Mouse (Mus musculus) B cell, adult 2 months (primary cell): ENCODE results near the gene Acd.

Experiments
- DNase-seq, 2 experiments: peaks; one replicate each; pipeline ENCODE4 v3.0.0; 2022

Acd gene

GRCm38 (mm10) chr8:105700966-105701824 lies at the start of gene Acd, which contains the start of gene Pard6a:
TSS of gene Acd (minus strand) at chr8:105701102.
TSS of gene Pard6a (plus strand) at chr8:105701148.
- DNase-seq = peak; percentile 97 to 98

DNA sequence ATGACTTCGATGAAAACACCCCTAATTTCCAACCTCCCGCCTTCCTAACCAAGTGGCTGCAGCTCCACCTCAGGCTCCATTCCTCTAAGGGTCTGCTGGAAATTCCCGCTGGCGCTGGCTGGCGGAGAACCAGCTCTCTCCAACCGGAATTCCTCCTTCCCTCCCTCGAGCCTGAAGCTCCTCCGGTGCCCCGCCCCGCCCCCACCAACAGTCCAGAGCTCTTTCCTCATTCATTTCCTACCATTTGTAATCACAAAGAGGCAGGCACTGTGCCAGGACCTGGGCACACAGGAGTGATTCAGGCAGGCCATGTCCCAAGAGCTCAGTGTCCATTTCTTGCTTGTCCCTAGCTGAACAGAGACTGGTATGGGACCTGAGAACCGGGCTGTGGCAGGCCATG lies 49.7 kb upstream of the Acd start:
- no peak for DNase-seq

- DNase-seq = no peak
Observed at GRCm38 (mm10) chr8:105743301-105743700, 42.4 kb upstream of the Acd start.

- DNase-seq = no peak
Observed at GRCm38 (mm10) chr8:105739216-105739615, 38.3 kb upstream of the Acd start.

DNA sequence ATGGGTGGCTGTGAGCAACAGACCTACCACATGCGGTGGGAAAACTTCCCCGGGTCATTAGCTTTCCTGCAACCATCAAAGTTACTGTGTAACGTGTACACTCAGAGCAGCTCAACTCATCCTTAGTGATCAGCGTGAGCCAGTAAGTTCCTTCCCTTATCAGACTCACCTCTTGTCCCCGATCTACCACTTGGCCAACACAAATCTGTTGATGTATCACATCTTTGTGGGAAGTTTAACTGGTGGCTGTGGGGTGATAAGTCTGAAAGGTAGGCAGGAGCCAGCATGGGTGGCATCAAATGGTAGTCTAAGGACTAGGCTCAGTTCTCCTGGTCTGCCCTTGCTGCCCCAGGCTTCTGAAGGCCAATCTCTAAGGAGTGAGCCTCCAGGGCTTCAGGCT lies 31.3 kb upstream of the Acd start:
- no peak for DNase-seq

DNA sequence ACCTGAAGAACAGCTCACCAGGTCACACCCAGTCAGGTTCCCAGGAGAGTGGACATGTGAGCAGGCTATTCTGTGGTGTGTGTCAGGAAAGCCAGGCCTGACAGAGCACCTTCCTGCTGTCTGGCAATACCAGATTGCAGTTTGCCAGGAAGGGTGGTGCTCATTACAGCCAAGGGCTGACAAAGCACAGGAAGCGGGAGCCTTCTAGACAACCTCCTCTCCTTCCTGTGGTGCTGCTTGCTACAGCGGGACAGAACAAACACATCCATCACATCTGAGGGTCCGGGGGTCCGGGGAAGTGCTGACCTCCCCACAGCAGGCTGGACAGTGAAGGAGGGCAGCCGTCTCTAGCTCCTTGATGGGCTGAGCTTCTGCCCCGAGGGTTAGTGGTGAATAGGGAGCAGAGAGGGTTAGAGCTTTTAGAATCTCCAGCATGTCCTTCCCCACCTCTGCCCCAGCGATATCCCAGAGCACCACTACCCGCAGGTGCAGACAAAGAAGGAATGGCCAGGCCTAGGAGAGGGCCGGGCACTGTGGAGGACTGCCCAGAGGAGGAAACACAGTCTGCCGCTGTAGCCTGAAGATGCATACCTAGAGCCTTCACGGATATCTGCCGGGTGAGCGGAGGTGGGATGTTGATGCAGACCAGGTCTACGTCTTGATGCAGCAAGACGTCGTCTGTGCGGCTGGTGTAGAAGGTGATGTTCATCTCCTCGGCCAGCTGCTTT lies 26.7 kb upstream of the Acd start:
- DNase-seq = no peak

DNA sequence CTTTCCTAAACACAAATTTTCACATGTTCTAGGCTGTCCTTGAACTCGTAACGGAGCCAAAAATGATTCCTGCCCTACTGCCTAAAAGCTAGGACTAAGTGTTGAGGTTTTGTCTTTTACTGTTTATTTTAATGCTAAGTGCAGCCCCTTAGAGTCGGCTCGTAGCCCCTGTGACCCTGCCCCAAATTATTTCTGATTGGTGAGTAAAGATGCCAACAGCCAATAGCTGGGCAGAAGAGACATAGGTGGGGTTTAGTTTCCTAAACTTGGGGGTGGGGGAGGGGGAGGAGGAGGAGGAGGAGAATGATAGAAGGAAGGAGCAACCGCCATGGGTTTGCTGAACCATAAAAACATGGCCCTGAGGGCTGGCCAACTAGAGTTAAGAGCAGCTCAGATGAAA lies 24.8 kb upstream of the Acd start:
- no peak for DNase-seq

DNA sequence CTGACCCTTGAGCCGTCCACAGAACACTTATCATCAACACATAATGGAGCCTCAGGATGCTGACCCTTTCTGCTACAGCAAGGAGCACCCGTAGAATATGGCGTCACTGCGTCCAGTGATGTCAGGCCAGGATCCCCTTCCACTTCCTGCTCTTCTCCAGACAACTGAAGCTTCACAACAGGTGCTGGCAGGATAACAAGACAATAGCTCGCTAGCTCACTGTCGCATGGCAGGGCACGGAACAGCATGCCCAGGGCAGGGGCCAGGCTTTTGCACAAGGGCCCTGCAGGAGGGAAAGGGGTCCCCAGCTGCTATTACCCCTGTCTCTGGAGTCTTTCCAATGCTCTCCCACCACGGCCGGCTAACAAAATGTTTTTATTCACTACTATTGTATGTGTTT lies 22.0 kb upstream of the Acd start:
- DNase-seq = no peak

GRCm38 (mm10) chr8:105719637-105720036 lies 18.7 kb upstream of the Acd start:
- DNase-seq = no peak

DNA sequence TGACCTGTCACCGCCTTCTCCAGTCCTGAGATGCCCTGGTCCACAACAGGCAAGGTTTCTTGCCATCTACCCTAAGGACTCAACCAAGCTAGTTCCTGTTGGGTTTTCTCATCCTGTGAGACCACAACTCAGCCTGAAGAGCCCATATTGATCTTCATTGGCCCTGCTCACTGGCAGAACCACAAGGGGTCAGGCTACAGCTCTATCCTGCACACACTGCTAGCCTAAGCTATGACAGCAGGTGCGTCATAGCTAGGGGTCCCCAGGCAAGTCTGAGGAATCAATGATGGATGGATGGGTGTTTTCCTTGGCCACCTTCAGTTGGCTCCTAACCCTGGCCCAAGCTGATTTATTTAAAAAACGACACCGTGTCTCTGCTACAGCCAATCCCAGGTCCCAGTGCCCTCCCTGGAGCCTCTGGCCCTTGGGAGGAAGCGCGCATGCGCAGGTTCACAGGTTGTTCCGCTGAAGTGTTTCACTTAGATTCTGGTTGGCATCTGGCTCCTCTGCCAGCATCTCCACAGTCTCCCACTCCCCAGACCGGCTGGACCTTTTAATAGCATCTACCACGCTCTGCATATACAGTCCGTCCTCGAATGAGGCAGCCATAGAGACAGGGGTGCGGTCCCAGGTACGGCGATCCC lies 15.5 kb upstream of the Acd start:
- no peak for DNase-seq

DNA sequence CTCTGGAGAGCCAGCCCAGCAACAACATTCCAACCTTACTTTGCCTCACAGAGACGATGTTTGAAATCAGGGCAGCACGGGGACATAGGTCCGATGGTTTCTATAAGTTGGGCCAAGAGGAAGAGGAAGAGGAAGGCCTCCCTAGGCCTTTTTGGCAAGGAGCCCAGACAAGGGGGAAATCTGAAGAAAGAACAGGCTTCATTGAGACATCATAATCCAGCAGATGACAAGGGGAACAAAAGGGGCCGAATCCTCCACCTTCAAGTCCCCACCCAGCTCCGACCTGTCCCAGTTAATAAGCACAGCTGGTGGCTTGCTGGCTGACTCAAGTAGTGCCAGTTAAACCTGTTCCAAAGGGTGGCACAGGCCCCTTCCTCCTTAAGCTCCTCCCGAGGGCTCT lies 14.1 kb upstream of the Acd start:
- no peak for DNase-seq

DNA sequence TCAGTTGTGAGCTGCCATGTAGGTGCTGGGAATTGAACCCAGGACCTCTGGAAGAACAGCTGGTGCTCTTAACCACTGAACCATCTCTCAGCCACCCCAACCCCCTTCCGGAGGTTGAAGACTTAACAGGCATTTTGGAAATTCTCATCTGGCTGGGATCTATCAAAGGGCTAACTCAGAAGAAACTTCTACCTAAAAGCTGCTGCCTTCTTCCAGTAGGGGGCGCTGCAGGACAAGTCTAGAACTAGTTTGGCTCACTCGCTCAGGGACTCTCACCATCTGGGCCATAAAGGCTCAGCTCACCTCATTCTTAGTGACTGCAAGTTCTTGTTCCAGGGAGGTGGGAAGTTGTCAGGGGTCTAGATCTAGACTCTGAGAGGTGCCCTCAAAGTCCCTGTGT lies 13.2 kb upstream of the Acd start:
- DNase-seq = peak; percentile 94 to 95

DNA sequence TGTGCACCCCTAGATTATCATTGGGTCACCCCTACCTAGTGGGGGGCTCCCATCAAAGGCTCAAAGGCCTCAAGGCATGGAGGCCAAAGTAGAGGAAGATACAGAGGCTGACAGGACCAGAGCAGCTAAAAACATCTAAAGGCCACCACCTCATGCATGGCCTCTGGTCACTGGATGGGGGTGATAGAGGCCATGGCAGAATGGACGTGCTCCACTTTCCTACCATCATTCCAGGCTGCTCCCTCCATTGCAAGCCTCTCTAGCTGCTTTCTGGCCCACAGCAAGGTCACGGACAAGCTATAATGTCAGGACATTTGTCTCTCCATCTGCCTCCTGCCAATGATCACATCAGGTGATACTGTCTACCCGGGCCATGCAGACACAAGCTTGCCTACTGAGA lies 11.4 kb upstream of the Acd start:
- DNase-seq = no peak

GRCm38 (mm10) chr8:105709317-105709716 lies 8.4 kb upstream of the Acd start:
- no peak for DNase-seq

DNA sequence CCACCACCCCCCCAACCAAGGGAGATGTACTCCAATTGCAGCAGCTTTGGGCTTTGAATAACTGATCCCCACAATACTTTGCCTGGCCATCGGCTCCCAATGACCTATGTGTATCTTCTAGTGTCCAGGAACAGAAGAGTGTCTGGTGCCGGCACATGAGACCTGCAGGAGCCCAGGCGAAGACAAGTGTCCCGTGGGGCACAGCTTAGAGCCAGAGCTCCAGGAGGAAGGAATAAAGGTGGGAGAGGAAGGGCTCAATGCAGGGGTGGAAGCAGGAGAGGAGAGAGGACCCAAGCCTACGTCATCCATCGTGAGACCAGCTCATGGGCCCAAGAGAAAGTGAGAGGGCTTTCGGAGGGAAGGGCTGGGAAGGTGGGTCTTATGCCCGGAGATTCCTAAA lies 7.8 kb upstream of the Acd start:
- no peak for DNase-seq

DNA sequence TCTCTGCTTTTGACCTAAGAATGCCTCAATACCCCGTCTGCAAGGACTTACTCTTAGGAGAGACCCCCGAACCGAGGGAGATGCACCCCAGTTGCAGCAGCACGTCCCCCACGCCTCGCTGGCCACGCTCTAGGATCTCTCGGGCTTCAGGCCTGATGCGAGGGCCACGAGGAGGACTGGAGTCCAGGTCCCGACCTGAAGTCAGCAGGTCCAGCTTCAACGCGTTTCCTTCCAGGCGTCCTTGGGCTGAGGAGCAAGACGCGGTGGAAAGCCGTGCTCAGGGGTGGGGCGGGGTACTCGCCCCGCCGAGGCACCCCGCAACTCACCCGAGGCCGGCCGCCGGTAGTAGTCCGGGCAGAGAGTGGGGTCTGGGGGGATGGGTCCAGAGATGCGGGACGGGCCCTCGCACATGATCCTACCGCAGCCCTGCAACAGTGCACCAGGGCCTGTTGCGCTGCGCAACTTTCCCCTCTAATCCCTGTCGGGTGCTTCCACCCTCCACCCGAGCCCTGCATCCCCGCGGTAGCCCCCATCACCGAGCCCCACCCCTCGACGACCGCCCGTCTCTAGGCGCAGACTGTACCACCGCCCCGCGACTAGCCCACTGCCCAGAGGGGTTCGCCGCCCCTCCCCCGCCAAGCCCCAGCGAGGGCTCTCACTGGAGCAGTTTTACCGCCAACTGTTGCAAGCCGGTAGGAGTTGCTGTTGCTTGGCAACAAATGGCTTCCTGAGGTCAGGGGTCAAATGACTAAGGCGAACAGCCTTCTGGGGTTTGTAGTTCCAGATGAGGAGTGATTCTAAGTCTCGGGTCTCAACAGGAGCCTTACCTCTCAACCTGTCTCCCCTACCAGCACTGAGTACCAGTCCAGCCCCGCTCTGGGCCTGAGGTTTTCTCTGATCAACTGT lies 6.8 kb upstream of the Acd start, which contains the start of the genes 4933405L10Rik and Enkd1:
Gene 4933405L10Rik, plus strand, starts transcription at position 158 of the 906 bp plus-strand sequence.
Gene Enkd1, minus strand, starts transcription at position 713 of the 906 bp plus-strand sequence.
- peak; percentile 84 to 87 for DNase-seq

GRCm38 (mm10) chr8:105706426-105706825 lies 5.5 kb upstream of the Acd start:
- no peak for DNase-seq

DNA sequence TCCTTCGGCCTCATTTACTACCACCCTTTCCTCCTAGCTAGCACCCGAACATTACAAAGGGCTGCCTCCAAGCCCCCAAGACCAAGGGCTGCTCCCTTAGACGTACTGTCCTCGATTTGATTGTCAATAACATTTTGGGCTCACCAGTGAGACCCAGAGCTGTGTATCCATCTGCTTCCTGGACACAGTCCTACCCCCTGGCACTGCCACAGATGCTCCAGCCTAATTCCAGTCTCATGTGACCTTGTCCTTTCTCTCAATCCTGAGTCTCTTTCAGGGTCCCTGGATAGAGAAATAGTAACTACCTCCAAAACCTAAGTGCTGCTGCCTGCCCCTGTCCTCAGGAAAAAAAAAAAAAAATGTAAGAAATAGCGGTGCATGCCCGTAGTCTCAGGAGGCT lies 4.1 kb upstream of the Acd start:
- DNase-seq = no peak

DNA sequence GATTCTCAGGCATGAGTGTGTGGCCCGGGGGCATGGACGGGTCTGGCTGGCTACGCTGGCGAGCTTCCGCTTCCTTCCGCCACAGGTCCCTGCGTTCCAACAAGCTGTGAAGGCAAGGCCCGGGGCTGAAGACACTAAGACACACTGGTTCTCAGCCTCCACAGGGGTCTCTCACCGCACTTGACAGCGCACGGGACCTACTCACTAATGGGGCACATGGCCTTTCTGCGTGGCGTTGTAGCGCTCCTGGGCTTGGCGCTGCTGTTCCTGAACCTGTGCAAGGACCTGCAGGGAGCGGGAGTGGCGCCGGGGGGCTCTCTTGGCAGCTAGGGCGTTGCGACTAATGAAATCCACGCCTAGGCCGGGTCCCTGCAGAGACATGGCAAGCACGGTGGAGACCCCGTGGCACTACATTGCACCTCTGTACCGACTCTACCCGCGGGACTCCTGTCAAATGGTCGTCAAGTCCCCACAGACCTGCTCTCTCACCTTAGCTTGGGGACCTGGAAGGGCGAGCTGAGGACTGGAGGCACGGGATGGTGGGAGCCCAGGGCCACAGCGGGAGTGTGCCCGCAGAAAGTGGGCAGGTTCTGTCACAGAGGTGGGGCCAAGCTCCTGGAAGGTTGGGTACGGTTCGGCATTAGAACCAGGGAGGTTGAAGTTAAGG lies 3.4 kb upstream of the Acd start:
- DNase-seq = no peak

- no peak for DNase-seq
Observed at GRCm38 (mm10) chr8:105702731-105703415, 2.0 kb upstream of the Acd start.

- DNase-seq = no peak
Observed at GRCm38 (mm10) chr8:105702001-105702401, 1.1 kb upstream of the Acd start.
